Mouse (Mus musculus) megakaryocyte, embryonic 14.5 days (primary cell): ENCODE data around the gene Krt5.

Source experiments
- FLI1 ChIP-seq: IDR thresholded peaks from 2 replicates; pipeline ENCODE4 v1.6.1; 2012; ENCODE audit warnings: low read length, inconsistent platforms, mixed read lengths
- GATA1 ChIP-seq: IDR thresholded peaks from 3 replicates; pipeline ENCODE4 v1.6.1; 2012; ENCODE audit warnings: mixed read lengths, low read length, inconsistent platforms, borderline replicate concordance

DNA sequence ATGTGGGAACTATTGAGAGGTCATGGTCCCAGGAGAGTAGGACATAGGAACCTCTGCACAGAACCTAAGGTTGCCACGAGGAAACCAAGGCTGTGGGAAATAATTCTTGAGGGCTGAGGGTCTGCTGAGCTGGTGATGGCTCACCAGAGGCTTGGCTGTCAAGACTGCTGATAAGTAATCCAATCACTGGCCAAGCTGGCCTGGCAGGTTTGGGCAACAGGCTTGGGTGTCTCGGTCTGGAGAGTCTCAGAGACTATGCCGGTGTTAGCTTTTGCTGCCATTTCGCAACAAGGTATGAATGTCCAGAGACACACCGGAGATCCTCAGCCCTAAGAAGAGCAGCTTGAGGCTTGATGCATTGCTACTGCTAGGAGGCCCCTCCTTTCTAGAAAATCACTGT lies 1.7 kb upstream of the Krt5 start:
- TF ChIP-seq GATA1 = no peak
- TF ChIP-seq FLI1 = no peak
